Mouse (Mus musculus): ENCODE results near the gene Mdga2.

The Mdga2 gene

DNA sequence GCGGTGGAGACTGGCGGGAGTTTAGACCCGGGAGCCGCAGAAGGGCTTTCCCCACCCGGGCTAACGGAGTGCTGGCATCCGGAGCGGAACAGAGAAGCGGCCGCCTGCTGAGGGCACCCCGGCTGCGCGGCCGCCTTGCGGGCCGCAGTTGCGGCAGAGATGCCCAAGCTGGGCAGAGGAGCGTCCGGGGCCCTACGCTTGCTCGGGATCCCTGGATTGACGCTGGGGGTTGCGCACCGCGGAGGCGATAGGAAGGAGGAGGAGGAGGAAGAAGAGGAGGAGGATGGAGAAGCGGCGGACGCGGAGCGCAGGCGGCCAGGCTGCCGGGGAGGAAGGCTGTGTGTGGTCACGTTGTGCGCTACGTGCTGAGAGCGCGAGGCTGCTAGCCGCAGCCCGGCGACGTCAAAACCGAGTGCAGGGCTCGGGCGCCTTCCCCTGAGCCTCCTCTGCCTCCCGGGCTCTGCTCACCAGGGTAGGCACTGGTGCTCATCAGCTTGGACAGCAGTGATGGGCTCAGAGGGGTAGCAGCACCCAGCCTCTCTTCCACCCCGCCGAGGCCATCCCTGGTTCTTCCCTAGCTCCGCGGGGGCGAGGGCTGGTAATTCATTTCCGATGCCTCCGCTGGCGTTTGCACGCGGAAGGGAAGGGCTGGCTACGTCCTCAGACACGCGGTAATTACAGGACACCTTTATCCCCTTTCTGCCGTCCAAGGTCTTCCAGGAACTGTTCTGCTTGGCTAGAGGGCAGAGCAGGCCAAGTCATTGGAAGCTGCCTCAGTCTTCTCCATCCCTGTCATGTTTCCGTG is at the start of gene Mdga2:
TSS of gene Mdga2 (minus strand) at position 329 of the 805 bp plus-strand sequence.
- no peak for DNase-seq

DNA sequence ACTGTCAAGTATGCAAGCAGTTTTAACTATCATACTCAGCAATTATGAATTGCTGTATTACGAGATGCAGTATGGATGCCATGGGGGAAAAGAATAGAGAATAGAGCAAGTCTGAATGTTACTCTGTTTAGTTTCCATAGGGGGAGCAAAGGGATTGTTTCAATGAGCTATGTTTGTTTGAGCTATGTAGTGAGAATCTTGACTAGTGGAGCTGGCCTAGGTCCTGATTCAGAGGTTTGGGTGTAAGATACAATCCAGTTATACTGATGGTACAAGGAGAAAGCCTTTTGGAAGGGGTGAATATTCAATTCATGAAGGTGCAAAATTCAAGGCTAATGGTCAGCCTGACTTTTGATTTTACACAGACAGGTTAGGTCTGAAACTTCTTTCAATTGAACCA is 45.1 kb upstream of the Mdga2 start:
- DNase-seq = no peak

DNA sequence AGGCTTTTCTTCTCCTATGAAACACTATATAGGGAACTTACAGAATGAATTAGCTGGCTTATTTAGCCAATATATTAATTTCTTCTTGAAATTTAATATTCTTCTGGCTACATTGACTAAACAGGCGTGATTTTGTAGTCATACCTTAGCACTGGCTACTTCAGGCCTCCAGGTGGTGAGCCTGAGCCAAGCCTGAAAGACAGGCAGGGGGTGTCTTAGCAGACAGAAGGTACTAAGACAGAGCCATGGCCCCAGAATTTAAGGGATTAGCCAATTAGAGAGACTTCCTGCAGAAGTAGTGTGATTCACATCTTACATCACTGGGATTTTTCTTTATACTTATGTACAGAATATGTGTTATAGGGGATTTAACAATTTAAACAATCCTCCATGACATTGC is 1.2 kb upstream of the Mdga2 start:
- DNase-seq = no peak

DNA sequence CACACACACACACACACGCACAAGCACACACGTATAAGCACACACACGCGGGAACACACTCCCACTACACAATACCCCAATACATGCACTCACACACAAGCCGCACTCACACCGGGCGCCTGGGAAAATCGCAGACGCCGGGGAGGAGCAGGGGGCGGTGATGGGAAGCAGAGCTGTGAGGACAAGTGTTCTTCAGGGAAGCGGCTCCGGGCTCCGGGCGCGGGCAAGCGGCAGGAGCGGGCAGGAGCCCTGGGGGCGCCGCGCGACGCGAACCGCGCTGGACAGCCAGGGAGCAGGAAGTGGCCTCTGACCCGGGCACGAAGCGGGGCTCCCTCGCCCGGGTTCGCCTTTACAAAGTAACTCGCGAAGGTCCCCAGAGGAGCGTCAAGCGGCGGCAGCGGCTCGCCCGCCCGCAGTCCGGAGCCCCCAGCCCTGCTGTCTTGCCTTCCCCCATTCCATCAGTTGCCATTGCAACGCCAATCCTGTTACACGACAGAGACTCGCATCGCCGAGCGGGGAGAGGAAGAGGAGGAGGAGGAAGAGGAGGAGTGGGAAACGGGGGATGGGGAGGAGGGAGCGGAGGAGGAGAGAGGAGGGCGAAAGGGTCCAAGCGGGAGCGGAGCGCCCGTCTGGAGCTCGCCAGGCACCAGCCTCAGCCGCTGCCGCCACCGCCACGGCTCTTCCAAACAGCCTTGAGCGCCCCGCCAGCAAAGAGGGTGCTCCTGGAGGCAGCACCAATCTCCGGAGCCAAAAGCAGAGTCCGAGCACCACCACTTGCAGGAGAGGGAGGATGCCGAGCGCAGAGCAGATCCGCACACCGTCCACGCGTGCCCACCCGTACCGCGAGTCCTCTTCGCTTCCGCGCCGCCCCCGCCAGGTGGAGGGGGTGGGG is 774 bp downstream of the Mdga2 start:
- DNase-seq = no peak

DNA sequence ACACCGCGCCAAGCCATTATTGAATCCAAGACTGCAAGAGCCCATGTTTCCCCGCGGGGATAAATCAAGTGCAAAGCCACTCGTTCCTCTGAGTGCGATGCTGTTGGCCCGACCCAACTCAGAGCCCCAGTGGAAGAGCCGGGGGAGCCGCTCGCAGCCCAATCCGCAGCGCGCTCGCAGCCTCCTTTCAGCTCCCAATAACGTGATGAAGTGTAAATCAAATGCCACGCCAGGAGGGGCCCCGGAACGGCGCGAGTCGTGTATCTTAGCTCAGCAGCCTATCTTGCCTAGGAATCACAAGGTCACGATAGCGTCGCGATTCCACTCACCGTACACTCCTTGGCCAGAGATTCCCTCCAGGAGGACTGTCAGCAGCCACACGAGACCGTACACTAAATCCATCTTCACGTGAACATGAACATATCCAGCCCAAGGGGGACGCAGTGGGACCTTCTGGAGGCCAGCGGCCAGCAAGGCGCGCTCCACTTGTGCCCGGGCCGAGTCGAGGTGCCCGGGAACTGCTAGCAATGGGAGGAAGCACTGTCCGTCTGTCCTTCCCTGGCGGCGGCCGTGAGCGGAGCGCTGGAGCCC is 1.6 kb downstream of the Mdga2 start:
- no peak for DNase-seq

DNA sequence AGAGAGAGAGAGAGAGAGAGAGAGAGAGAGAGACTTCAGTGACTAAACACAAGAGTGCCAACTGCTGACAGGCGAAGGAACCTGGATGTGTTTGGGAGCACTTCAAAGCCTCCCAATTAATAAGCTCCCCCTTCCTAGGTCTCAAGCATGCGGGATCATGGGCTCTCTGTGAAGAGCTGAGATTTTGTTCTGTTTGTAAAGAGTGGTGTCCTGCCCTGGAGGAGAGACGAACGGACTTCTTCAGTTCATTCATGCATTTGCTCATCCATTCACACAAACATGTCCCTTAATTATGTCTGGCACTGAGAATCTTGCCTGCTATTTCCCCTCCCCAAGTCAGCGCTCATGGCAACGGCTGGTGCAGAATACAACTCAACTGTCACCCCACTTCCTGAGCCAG is 2.3 kb downstream of the Mdga2 start:
- DNase-seq = no peak

DNA sequence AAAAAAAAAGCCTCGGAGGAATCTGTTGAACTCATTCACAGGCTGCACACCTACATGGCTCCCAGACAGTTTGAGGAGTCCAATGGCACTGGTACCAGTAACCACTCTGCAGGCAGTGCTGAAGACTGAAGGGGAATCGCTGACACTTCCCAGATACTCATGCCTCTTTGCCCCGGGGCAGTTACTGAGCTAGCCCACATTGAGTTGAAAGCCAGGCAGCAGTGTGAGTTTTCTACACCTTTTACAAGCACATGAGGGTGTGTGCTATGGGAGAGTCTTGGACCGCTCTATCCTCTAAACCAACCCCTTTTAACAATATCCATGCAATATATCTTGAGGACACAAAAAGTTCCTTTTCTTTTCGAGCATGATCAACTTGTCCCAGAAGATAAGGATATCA is 2.8 kb downstream of the Mdga2 start:
- no peak for DNase-seq

DNA sequence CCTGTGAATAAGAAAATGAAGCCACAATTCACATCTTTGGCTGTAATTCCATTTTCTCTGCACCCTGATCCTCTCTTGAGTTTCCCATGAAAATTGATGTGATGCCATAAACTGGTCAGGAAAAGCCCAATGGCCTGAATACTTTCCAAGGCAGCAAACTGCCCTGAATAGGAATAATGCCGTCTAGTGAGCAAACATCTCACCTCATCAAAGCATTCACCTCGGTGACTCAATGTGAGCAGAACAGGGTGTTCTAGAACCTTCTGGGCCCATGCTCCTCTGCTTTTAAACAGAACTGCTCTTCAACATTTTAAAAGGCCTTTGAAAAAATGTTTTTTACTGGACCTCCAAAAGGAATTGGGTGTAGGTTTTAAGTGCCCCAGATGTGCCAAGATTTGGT is 9.5 kb downstream of the Mdga2 start:
- no peak for DNase-seq

DNA sequence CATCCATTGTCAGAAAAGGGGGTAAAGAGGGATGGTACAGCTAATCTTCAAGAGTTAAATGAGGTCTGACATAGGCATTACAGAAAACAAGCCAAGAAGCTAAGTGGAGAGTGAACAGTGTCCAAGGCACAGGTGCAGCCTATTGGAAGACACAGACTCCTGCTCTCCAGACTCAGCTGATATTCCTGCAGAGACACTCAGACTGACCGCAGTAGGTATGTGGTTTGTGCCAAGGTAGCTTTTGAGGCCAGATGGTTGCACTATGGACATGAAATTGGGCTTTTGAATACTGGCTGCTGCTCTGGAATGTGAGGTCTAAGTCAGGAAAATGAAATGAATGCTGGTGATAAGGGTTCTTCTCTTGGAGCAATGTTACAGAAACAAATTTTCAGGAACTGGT is 44.2 kb downstream of the Mdga2 start:
- no peak for DNase-seq

DNA sequence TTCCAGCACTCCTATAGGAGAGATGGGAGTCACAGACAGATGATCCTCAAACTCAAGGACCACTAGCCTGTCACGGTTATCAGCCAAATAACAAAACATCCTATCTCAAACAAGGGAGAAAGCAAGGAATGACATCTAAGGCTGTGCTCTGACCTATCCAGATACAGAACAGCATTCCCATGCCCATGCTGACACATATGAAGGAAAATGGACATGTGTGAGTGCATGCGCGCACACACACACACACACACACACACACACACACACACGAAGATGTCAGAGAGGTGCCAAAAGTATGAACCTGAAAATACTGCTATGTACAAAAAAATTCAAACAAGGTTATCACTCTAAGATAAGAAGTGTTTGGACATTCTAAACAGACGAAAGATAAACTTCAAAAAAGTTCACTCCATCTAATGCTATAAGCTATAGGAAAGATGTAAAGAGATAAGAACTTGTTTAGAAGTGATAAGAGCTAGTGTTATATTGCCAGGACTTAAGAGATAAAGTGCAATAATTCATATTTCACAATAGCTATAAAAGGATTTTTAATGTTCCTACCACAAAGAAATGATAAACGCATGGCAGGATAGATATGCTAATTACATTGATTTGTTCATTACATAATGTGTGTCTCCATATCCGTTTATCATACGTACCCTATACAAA is 65.6 kb downstream of the Mdga2 start:
- no peak for DNase-seq

DNA sequence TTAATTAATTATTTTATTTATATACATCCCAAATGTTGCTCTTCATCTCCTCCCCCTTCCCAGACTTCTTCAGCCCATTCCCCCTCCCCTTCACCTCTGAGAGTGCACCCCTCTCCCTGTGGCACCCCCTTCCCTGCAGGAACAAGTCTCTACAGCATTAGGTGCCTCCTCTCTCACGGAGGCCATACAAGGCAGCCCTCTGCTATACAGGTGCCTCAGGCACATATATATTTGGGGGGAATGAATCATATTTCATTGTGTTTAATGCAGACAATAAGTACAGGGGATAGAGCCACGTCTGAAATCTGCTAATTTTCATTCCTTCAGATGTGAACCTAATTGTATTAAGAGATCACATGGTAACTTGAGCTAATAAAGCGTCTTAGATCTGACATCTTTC is 69.3 kb downstream of the Mdga2 start:
- DNase-seq = no peak

DNA sequence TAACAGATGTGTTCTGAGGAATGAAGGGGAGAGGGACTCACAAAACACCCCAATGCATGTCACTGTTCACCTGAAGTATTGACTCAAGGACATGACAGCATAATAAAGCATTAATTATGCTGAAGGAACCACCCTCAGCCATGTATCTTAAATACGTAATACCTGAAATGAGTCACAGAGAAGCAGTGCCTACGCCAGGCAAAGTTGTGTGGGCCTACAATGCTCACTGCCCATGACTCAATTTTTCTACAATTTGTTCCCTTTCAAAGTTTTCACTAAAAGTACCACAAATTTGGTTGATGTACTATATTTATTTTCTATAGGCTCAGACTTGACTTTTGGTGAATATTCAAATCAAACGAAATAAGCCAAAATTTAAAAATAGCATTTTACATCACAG is 80.7 kb downstream of the Mdga2 start:
- DNase-seq = no peak

DNA sequence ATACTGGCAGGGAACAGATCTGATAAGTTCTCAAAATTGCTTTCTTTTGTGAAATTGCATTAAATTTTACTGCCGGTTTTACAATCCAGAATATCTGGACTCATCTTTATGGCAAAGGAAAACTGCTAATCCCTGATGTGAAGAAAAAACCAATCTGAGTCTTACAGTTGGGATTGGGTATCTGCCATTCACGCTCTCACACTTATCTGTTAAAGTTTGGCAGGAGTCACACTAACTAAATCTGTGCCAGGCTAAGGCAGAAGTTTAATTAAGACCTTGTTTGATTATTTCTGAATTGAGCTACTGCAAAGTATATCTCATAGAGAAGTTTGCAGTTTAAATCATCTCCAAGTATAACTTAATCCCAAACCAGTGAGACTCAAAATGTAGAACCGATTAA is 82.2 kb downstream of the Mdga2 start:
- no peak for DNase-seq

DNA sequence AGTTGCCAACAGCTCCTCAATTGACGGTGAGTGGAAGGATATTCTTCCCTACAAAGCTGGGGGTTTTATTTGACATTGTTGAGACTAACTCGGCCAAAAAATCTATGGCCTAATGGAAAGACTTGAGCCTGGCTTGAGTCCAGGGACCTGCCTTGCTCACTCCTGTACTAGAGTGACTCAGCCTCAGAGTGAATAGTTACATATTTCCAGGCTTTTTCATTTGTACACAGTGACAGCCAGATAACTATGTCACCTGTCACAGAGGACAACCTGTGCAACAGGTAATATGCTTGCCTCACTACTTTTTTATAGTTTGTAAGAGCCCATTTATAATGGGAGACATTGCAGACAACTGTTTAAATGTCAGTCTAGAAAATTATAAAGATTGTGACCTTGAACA is 94.9 kb downstream of the Mdga2 start:
- DNase-seq = no peak

DNA sequence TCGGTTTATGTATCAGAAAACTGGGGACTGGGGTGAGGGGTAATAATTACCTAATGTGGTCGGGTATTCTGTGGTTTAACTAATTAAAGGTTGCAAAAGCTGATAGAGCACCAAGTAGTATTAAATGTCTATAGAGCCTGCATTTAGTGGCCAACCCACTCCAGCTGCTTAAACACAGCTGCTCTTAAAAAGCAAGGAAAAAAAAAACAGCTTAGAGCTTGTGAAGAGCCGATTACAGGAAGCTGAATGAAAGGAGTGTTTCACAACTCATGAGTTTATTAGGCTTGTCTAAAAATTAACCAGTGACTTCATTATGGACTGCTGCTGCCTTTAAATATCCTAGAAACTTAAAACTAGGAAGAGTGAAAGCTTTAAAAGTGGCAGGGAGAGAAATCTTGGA is 98.5 kb downstream of the Mdga2 start:
- no peak for DNase-seq

DNA sequence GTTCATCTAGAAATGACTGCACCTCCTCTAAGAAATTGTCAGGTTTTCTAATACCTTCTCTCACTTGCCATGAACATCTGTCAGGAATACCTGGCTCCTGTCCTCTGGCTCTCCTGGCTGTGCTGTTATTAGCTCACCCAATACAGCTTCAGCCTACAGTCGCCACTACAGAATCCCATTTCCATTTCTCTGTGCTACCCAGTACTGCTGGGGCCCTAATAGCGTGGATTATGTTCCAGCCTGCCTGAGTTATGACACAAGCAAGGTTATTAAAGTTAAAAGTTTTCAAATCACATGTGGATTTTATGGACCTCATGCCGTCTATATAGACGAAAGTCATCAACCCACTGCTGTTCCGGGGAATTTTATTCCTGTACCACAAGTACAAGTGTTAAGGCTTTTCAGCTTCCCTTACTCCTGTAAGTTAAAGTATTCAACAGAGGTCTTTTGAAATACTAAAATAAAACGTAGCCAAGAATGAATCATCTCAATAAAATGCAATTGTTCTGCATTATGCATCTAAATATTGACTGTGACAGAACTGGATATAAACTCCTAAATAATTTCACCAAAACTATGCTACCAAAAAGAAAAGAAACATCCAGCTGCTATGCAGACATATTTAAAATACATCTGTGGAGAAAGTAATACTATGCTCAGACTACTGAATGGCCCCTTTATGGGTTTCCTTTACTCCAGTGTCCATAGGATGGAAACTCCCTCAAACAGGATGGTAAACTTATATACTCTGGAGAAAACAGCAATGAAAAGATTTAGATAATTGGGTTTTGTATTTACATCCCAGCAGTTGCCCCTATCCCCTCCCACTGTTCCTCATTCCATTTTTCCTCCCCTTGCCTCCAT is 103.5 kb downstream of the Mdga2 start:
- no peak for DNase-seq

DNA sequence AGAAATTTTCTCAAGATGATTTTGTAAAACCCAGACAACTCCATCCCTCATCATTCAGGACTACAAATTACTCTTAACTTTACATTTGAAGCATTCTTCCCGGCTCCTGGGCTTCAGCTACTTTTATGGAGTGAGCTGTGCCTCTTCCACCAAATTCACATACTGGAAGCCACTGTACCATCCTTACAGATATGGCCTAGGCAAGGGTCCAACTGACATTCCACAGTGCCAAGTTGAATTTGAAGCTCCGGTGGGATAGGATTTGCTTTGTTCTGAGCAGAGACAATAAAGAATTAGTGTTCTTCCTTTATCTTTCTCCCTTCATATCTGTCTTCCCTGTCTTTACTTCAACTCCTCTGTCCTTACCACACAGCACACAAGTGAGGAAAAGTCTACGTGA is 118.2 kb downstream of the Mdga2 start:
- no peak for DNase-seq

DNA sequence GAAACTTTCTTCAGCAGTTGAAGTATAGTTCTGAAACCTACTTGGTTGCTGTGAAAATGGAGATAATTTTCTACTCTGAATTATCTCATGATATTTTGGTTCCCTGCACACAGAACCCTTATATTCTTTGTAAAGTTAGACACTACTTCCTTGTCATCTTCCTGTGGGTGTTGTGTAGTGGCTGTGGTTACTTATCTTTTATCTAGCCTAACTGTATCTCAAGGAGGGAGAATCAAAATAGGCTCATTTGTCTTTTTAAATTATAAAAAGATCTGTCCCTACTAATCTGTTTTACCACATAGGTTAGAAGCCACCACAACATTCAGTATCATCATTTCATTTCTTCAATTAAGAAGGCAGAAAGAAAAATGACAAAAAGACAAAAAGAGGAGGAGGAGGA is 127.9 kb downstream of the Mdga2 start:
- DNase-seq = no peak

DNA sequence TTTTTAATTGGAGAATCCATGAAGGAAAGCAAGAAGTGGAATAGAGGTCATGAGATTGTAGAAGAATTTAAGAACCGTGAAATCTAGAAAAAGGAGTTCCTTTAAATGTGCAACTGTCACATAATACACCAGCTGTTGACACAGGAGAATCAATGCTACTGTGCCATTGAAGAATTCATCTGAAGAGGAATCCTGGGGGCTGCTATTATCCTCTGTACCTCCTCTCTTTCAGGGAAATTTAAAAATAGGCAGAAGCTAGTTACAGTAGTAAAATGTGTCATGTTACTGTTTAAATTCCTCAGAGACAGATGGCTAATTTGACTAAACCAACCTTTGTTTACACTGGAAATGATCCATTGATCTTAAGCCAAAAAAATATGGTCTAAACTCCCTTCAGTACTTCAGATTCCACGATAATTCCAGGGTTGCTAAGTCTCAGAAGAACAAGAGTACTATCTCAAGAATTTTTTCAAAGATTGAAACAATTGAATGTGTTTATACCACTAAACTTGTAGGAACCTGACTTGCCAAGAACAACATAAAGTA is 131.9 kb downstream of the Mdga2 start:
- no peak for DNase-seq

DNA sequence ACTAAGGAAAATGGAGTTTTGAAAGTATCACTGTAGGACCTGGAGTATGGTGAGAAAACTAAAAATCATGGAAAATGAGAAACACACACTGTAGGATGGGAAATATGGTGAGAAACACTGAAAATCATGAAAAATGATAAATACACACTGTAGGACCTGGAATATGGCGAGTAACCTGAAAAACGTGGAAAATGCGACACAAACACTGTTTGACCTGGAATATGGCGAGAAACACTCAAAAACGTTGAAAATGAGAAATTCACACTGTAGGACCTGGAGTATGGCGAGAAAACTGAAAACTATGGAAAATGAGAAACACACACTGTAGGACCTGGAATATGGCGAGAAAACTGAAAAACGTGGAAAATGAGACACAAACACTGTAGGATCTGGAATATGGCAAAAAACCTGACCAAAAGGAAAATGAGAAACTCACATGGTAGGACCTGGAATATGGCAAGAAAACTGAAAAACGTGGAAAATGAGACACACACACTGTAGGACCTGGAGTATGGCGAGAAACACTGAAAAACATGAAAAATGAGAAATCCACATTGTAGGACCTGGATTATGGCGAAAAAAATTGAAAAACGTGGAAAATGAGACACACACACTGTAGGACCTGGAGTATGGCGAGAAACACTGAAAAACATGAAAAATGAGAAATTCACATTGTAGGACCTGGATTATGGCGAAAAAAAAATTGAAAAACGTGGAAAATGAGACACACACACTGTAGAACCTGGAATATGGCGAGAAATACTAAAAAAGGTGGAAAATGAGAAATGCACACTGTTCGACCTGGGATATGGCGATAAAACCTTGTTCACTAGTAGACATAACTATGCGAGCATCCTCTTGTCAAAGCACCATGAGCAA is 163.0 kb downstream of the Mdga2 start:
- DNase-seq = no peak

DNA sequence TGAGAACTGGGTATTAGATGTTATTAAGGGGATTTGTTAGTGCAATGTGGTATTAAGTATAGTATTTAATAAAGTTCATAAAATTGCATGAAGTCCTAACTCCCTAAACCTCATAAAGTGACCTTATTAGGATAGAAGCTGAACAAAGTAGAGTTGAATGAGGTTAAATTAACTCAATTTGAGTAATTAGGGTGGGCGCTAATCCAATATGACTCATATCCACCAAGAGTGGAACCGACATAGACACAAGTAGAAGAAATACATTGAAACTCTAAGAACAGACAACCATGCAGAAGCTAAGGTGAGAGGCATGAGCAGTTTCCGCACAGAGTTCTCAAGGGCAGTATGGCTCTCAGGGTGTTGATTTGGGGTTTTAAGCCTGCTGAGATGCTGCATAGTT is 165.7 kb downstream of the Mdga2 start:
- no peak for DNase-seq
